Mouse (Mus musculus): ENCODE data around the gene Bckdha. TPM values are rescaled to one million over a fixed set of nuclear protein-coding genes. Genes with fewer than 3 reads are reported as not detected.
A peak's percentile ranks its signal among the peaks of the same experiment; 100 is the strongest.

The Bckdha gene
- polyA plus RNA-seq, 1 experiment from 2014 or later: 54.1 TPM

DNA sequence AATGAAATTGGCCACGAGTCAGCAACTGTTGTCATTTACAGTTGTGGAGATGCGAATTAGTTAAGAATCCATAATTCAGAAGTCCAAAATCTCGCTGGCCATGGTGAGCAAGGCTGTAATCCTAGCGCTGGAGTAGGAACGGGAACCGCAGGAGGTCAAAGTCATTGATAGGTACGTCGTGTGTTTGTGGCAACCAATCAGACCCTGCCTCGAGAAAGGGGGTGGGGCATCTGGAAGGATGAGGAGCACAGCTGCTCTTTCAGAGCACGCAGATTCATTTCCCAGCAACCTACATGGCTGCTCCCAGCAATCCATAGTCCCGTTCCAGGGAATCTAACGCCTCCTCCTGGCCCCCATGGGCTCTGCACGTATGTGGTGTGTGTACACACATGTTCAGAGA is 41.1 kb upstream of the Bckdha start:
- WGBS: 58% methylated on average over 13 of the region's 13 CpGs
- H3K36me3 ChIP-seq (ENCODE audit: control insufficient read depth, insufficient read depth, low read length): no peaks in the 10 kb centered on the region
- no peak overlapping the region for H3K4me3 ChIP-seq (replicated peaks; ENCODE audit: low read length)
- peaks cover 5% of the 10 kb centered on the region; the same call in 1 of the 2 replicates for H3K4me1 ChIP-seq (ENCODE audit: control insufficient read depth, insufficient read depth, low read length)
- no peak overlapping the region for H3K9ac ChIP-seq (ENCODE audit: low read length)
- H3K27ac ChIP-seq (ENCODE audit: low read length): no peak overlapping the region
- H3K9me3 ChIP-seq (replicated peaks; ENCODE audit: control insufficient read depth, low read length): no peaks in the 10 kb centered on the region
- H3K4me2 ChIP-seq (ENCODE audit: low read depth, low read length): no peak overlapping the region
- H3K27me3 ChIP-seq (ENCODE audit: control insufficient read depth, insufficient read depth, low read length): no peaks in the 10 kb centered on the region
- ATAC-seq (ENCODE audit: insufficient read depth, low FRiP score): no peak

DNA sequence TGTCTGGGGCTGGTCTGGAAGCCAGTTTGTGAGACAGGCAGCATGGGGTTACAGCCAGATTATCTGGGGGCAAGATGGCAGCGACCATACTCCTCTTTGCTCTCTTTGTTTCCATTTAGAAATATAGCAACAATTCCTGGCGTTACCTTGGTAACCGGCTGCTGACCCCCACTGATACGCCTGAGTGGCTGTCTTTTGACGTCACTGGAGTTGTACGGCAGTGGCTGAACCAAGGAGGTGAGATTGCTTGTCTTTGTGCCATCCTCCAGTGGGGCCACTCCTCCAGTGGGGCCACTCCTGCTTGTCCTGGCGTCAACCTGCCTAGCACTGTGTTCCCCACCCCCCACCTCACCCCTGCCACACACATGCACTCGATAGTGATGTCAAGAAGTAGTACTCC is 35.3 kb upstream of the Bckdha start:
- whole genome bisulfite sequencing: 59% methylated on average over 8 of the region's 8 CpGs
- no peak overlapping the region for H3K4me2 ChIP-seq (ENCODE audit: low read depth, low read length)
- H3K4me1 ChIP-seq (ENCODE audit: control insufficient read depth, insufficient read depth, low read length): peaks cover 6% of the 10 kb centered on the region; the same call in 1 of the 2 replicates
- no peak overlapping the region for H3K9ac ChIP-seq (ENCODE audit: low read length)
- H3K27me3 ChIP-seq (ENCODE audit: control insufficient read depth, insufficient read depth, low read length): no peaks in the 10 kb centered on the region
- no peak overlapping the region for H3K4me3 ChIP-seq (replicated peaks; ENCODE audit: low read length)
- H3K27ac ChIP-seq (ENCODE audit: low read length): no peak overlapping the region
- no peak for ATAC-seq (ENCODE audit: insufficient read depth, low FRiP score)
- no peaks in the 10 kb centered on the region for H3K9me3 ChIP-seq (replicated peaks; ENCODE audit: control insufficient read depth, low read length)
- 0 out of 2 replicates have a peak, but pooled peaks cover 4% of the 10 kb centered on the region for H3K36me3 ChIP-seq (ENCODE audit: control insufficient read depth, insufficient read depth, low read length)

DNA sequence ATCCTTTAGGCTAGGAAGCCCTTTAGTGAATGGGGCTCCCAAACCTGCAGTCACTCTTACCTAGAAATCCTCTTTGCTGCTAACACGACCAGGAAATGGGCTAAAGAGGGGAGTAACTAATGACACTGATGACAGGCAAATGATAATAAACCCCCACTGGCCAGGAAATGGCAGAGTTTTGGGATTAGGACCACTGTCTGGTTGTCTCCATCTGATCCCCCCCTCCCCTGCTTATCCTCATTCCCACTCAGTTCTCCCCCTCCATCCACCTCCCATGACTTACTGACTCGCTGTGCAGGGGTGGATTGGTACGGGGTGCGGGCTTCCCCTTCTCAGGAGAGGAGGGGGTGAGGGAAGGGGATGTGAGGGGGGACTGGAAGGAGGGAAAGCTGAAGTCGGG is 31.3 kb upstream of the Bckdha start:
- H3K27me3 ChIP-seq (ENCODE audit: control insufficient read depth, insufficient read depth, low read length): no peaks in the 10 kb centered on the region; the same call in 1 of the 2 replicates
- 50% methylated on average over 5 of the region's 5 CpGs for WGBS
- peak overlapping the region; percentile 51; the same call in 1 of the 2 replicates for H3K27ac ChIP-seq (ENCODE audit: low read length)
- peak overlapping the region; percentile 98 for H3K4me2 ChIP-seq (ENCODE audit: low read depth, low read length)
- H3K4me3 ChIP-seq (replicated peaks; ENCODE audit: low read length): peak overlapping the region; percentile 54
- H3K9me3 ChIP-seq (replicated peaks; ENCODE audit: control insufficient read depth, low read length): no peaks in the 10 kb centered on the region
- H3K36me3 ChIP-seq (ENCODE audit: control insufficient read depth, insufficient read depth, low read length): 0 out of 2 replicates have a peak, but pooled peaks cover 4% of the 10 kb centered on the region
- ATAC-seq (ENCODE audit: insufficient read depth, low FRiP score): no peak
- H3K4me1 ChIP-seq (ENCODE audit: control insufficient read depth, insufficient read depth, low read length): peaks cover 16% of the 10 kb centered on the region
- no peak overlapping the region for H3K9ac ChIP-seq (ENCODE audit: low read length)

DNA sequence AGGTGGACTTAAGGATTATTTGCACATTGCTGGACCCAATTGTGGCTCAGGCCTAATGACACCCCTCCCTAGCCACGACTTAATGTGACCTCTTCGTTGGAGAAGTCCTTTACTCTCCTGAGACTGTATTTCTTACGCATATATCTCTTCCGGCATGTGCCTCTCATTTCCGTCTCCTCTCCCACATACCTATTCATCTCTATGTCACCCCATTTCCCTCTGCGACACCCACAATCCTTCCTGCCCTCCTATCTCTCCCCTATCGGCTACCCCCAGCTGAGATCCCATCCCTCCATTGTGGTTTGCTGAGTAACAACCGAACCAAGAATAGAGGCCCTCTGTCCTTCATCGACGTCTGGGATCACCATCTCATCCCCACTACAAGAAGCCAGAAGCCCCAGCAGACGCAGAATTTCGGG is 30.8 kb upstream of the Bckdha start:
- Histone ChIP-seq H3K9me3 (replicated peaks; ENCODE audit: control insufficient read depth, low read length) (no peaks in the 10 kb centered on the region), H3K4me2 (ENCODE audit: low read depth, low read length) (peak overlapping the region; percentile 98), H3K36me3 (ENCODE audit: control insufficient read depth, insufficient read depth, low read length) (0 out of 2 replicates have a peak, but pooled peaks cover 4% of the 10 kb centered on the region), H3K27ac (ENCODE audit: low read length) (peak overlapping the region; percentile 51), H3K4me1 (ENCODE audit: control insufficient read depth, insufficient read depth, low read length) (peaks cover 16% of the 10 kb centered on the region), H3K4me3 (replicated peaks; ENCODE audit: low read length) (peak overlapping the region; percentile 54), H3K27me3 (ENCODE audit: control insufficient read depth, insufficient read depth, low read length) (no peaks in the 10 kb centered on the region; the same call in 1 of the 2 replicates), H3K9ac (ENCODE audit: low read length) (peak overlapping the region; percentile 83)
- WGBS: 10% methylated on average over 12 of the region's 12 CpGs
- no peak for ATAC-seq (ENCODE audit: insufficient read depth, low FRiP score)

DNA sequence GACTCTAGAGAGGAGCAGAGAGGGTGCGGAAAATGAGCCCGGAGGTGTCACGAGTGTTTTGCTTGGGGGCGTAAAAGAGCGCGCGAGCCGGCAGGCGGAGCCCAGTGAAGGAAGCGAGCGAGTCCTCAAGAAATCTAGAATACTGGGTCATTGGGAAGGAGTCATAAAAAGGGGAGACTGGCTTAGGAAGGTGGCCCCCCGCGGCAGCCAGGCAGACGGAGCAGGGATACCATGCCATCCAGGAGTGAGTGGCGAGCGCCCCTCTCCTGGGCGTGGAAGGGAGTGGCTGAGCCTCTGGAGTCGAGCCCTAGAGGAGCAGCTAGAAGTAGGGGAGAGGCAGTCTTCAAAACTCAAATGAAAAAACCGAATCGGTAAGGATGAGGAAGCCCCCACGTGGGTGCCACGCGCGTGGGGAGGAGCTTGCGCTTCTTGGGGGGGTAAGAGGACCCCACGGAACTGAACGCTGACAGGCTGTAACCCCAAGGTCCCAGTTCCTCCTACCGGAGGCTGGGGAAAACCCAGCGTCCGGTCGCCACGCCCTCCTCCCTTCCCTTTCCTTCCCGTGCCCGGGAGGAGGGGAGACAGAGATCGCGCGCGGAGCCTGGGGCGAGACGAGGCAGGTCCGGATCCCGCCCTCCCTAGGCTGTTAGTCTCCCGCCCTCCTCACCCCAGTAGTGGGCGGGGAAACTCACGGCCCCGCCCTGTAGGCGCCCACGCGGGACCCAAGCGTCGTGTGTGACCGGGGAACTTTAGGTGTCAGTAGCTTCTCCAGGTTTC is 30.2 kb upstream of the Bckdha start:
- WGBS: under 1% methylated on average over 51 of the region's 52 CpGs
- Histone ChIP-seq H3K4me2 (ENCODE audit: low read depth, low read length) (peak overlapping the region; percentile 98), H3K27me3 (ENCODE audit: control insufficient read depth, insufficient read depth, low read length) (no peaks in the 10 kb centered on the region; the same call in 1 of the 2 replicates), H3K27ac (ENCODE audit: low read length) (peak overlapping the region; percentile 83), H3K9ac (ENCODE audit: low read length) (peak overlapping the region; percentile 83), H3K36me3 (ENCODE audit: control insufficient read depth, insufficient read depth, low read length) (0 out of 2 replicates have a peak, but pooled peaks cover 4% of the 10 kb centered on the region), H3K9me3 (replicated peaks; ENCODE audit: control insufficient read depth, low read length) (no peaks in the 10 kb centered on the region), H3K4me3 (replicated peaks; ENCODE audit: low read length) (peak overlapping the region; percentile 54), H3K4me1 (ENCODE audit: control insufficient read depth, insufficient read depth, low read length) (peaks cover 16% of the 10 kb centered on the region)
- ATAC-seq (ENCODE audit: insufficient read depth, low FRiP score): peak; percentile 83

DNA sequence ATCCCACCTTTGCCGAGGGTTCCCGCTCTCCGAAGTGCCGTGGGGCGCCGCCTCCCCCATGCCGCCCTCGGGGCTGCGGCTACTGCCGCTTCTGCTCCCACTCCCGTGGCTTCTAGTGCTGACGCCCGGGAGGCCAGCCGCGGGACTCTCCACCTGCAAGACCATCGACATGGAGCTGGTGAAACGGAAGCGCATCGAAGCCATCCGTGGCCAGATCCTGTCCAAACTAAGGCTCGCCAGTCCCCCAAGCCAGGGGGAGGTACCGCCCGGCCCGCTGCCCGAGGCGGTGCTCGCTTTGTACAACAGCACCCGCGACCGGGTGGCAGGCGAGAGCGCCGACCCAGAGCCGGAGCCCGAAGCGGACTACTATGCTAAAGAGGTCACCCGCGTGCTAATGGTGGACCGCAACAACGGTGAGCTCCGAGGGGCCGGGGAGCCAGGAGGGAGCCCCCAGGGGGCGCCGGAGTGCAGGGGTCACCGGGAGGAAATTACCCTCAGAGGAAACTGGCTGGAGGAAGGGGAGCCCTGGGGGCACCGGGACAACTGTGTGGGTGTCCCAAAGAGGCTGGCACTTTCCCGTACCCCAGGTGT is 29.1 kb upstream of the Bckdha start:
- ATAC-seq (ENCODE audit: insufficient read depth, low FRiP score): no peak
- under 1% methylated on average over 47 of the region's 47 CpGs for WGBS
- peak overlapping the region; percentile 83 for H3K9ac ChIP-seq (ENCODE audit: low read length)
- peaks cover 16% of the 10 kb centered on the region for H3K4me1 ChIP-seq (ENCODE audit: control insufficient read depth, insufficient read depth, low read length)
- peak overlapping the region; percentile 54 for H3K4me3 ChIP-seq (replicated peaks; ENCODE audit: low read length)
- 0 out of 2 replicates have a peak, but pooled peaks cover under 1% of the 10 kb centered on the region for H3K36me3 ChIP-seq (ENCODE audit: control insufficient read depth, insufficient read depth, low read length)
- H3K4me2 ChIP-seq (ENCODE audit: low read depth, low read length): peak overlapping the region; percentile 98
- no peaks in the 10 kb centered on the region for H3K9me3 ChIP-seq (replicated peaks; ENCODE audit: control insufficient read depth, low read length)
- H3K27me3 ChIP-seq (ENCODE audit: control insufficient read depth, insufficient read depth, low read length): no peaks in the 10 kb centered on the region; the same call in 1 of the 2 replicates
- H3K27ac ChIP-seq (ENCODE audit: low read length): peak overlapping the region; percentile 83; the same call in 1 of the 2 replicates

DNA sequence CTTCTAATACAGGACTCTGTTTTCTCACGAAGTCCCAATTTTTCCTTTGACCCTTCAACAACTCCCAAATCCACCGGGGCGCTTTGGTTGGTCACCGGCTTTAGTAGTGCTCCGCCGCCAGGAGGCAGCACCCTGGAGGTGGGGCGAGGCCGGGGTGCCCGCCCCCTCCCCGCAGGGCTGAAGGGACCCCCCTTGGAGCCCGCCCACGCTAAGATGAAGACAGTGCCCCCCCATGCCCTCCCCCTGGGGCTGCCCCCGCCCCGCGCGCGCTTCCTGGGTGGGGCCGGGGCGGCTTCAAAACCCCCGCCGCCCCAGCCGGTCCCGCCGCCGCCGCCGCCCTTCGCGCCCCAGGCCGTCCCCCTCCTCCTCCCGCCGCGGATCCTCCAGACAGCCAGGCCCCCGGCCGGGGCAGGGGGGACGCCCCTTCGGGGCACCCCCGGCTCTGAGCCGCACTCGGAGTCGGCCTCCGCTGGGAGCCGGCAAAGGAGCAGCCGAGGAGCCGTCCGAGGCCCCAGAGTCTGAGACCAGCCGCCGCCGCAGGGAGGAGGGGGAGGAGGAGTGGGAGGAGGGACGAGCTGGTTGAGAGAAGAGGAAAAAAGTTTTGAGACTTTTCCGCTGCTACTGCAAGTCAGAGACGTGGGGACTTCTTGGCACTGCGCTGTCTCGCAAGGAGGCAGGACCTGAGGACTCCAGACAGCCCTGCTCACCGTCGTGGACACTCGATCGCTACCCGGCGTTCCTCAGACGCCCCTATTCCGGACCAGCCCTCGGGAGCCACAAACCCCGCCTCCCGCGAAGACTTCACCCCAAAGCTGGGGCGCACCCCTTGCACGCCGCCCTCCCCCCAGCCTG is 28.1 kb upstream of the Bckdha start, which contains the start of gene Tgfb1:
Tgfb1 (plus strand) TSS at position 323 of the 852 bp plus-strand sequence.
- Histone ChIP-seq H3K9me3 (replicated peaks; ENCODE audit: control insufficient read depth, low read length) (no peaks in the 10 kb centered on the region), H3K9ac (ENCODE audit: low read length) (peak within 1 kb of the TSS; percentile 83), H3K4me3 (replicated peaks; ENCODE audit: low read length) (peak within 1 kb of the TSS; percentile 54), H3K27ac (ENCODE audit: low read length) (peak within 1 kb of the TSS; percentile 83), H3K36me3 (ENCODE audit: control insufficient read depth, insufficient read depth, low read length) (no peaks in the 10 kb centered on the region), H3K27me3 (ENCODE audit: control insufficient read depth, insufficient read depth, low read length) (no peaks in the 10 kb centered on the region; the same call in 1 of the 2 replicates), H3K4me1 (ENCODE audit: control insufficient read depth, insufficient read depth, low read length) (peaks cover 16% of the 10 kb centered on the region), H3K4me2 (ENCODE audit: low read depth, low read length) (peak within 1 kb of the TSS; percentile 98)
- ATAC-seq (ENCODE audit: insufficient read depth, low FRiP score): peak; percentile 52
- WGBS: under 1% methylated on average over 53 of the region's 69 CpGs

DNA sequence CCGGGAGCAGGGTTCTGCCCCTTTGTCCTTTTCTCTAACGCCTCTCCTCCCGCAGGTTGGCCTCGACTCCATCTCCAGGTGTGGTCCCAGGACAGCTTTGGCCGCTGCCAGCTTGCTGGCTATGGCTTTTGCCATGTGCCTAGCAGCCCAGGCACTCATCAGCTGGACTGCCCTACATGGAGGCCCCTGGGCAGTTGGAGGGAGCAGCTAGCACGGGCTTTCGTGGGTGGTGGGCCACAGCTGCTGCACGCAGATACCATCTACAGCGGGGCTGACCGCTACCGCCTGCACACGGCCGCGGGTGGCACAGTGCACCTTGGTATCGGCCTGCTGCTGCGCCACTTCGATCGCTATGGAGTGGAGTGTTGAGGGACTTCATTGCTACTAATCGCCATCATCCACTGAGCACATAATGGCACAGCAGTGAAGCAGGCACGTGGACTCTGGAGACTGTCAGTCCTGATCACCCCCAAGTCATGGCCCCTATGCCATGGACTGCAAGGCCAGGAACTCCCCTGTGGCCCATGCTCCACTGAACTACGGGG is 27.2 kb upstream of the Bckdha start:
- peak overlapping the region; percentile 98; the same call in 1 of the 2 replicates for H3K4me2 ChIP-seq (ENCODE audit: low read depth, low read length)
- no peaks in the 10 kb centered on the region for H3K36me3 ChIP-seq (ENCODE audit: control insufficient read depth, insufficient read depth, low read length)
- no peak overlapping the region for H3K27ac ChIP-seq (ENCODE audit: low read length)
- H3K9ac ChIP-seq (ENCODE audit: low read length): peak overlapping the region; percentile 83
- H3K4me3 ChIP-seq (replicated peaks; ENCODE audit: low read length): peak overlapping the region; percentile 54
- no peaks in the 10 kb centered on the region; the same call in 1 of the 2 replicates for H3K27me3 ChIP-seq (ENCODE audit: control insufficient read depth, insufficient read depth, low read length)
- H3K4me1 ChIP-seq (ENCODE audit: control insufficient read depth, insufficient read depth, low read length): peaks cover 21% of the 10 kb centered on the region
- ATAC-seq (ENCODE audit: insufficient read depth, low FRiP score): no peak
- H3K9me3 ChIP-seq (replicated peaks; ENCODE audit: control insufficient read depth, low read length): no peaks in the 10 kb centered on the region
- WGBS: 75% methylated on average over 21 of the region's 21 CpGs

Measured in stomach, embryonic 16.5 days (tissue).